Mouse (Mus musculus): ENCODE data around the gene Fam20b. TPM values are rescaled to one million over a fixed set of nuclear protein-coding genes. Genes with fewer than 3 reads are reported as not detected.
"Not testable (repeated sequence)": the region's sequence is repeated elsewhere in the genome, so short reads cannot be mapped to it uniquely, and the experiment has no call there.

Fam20b gene
- polyA plus RNA-seq, 1 experiment from 2014 or later = 23.9 TPM

DNA sequence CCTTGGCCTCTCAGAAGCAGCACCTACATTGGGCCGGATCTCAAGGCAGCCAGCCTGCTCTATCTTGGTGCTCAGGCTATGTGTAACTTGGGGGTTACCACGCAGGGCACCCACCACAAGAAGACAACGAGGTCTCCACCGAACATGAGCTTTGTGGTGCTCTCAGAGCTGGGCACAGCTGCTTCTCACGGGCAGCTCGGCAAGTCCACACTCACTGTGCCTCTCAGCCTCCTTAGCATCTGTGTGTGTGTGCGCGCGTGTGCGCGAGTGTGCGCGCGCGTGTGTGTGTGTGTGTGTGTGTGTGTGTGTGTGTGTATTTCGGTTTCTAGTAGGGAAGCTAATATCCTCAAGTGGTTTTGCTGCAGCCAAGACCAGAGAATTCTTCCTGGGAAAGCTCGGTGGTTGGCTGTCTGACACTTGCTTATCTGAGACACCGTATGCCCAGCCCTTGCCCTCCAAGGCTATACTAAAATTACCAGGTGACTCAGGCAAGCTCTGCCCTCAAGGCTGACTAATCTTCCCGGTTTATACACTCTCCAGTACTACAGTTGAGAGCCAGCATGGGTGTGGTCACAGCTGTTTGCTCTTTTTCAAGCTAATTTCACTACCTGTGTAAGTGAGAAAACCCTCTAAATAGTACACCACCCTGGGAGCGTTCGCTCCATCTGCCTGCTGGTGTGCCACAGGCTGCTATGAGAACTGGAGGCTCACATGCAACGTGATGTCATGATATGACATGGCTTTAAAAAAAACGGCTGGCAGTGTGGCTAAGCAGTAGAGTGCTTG lies 51.6 kb downstream of the Fam20b start:
- no peaks in the 10 kb centered on the region for H3K36me3 ChIP-seq (ENCODE audit: control insufficient read depth, insufficient read depth, low read length)
- no peak overlapping the region for H3K4me3 ChIP-seq (ENCODE audit: low read length)
- no peak overlapping the region for H3K27ac ChIP-seq (ENCODE audit: low read depth, low read length)
- H3K4me1 ChIP-seq (ENCODE audit: control insufficient read depth, insufficient read depth, low read depth, low read length) = no peaks in the 10 kb centered on the region
- H3K9ac ChIP-seq (ENCODE audit: low read depth, low read length) = no peak overlapping the region
- WGBS = 89% methylated on average over 23 of the region's 23 CpGs
- H3K9me3 ChIP-seq (ENCODE audit: control insufficient read depth, low read length) = no peaks in the 10 kb centered on the region
- H3K4me2 ChIP-seq (ENCODE audit: low read length) = no peak overlapping the region
- no peaks in the 10 kb centered on the region for H3K27me3 ChIP-seq (replicated peaks; ENCODE audit: control insufficient read depth, insufficient read depth, low read length)
- ATAC-seq = no peak

- Histone ChIP-seq H3K27me3 (replicated peaks; ENCODE audit: control insufficient read depth, insufficient read depth, low read length) (no peaks in the 10 kb centered on the region), H3K4me1 (ENCODE audit: control insufficient read depth, insufficient read depth, low read depth, low read length) (no peaks in the 10 kb centered on the region), H3K4me2 (ENCODE audit: low read length) (no peak overlapping the region), H3K4me3 (ENCODE audit: low read length) (no peak overlapping the region), H3K9me3 (ENCODE audit: control insufficient read depth, low read length) (no peaks in the 10 kb centered on the region), H3K27ac (ENCODE audit: low read depth, low read length) (no peak overlapping the region), H3K36me3 (ENCODE audit: control insufficient read depth, insufficient read depth, low read length) (no peaks in the 10 kb centered on the region), H3K9ac (ENCODE audit: low read depth, low read length) (no peak overlapping the region)
- ATAC-seq = no peak
- WGBS = 89% methylated on average over 8 of the region's 8 CpGs
Observed at GRCm38 (mm10) chr1:156665777-156666176, 53.1 kb downstream of the Fam20b start.

GRCm38 (mm10) chr1:156660660-156661236 lies 58.1 kb downstream of the Fam20b start:
- not testable (repeated sequence) for H3K4me1 ChIP-seq (ENCODE audit: control insufficient read depth, insufficient read depth, low read depth, low read length); H3K9me3 ChIP-seq (ENCODE audit: control insufficient read depth, low read length); H3K27ac ChIP-seq (ENCODE audit: low read depth, low read length); H3K9ac ChIP-seq (ENCODE audit: low read depth, low read length); H3K27me3 ChIP-seq (replicated peaks; ENCODE audit: control insufficient read depth, insufficient read depth, low read length); H3K4me3 ChIP-seq (ENCODE audit: low read length); ATAC-seq; H3K36me3 ChIP-seq (ENCODE audit: control insufficient read depth, insufficient read depth, low read length); H3K4me2 ChIP-seq (ENCODE audit: low read length)
- WGBS = 79% methylated on average over 20 of the region's 21 CpGs

- no peak overlapping the region for H3K4me3 ChIP-seq (ENCODE audit: low read length)
- H3K4me1 ChIP-seq (ENCODE audit: control insufficient read depth, insufficient read depth, low read depth, low read length) = no peaks in the 10 kb centered on the region
- no peaks in the 10 kb centered on the region for H3K36me3 ChIP-seq (ENCODE audit: control insufficient read depth, insufficient read depth, low read length)
- no peak overlapping the region for H3K9ac ChIP-seq (ENCODE audit: low read depth, low read length)
- no peak for ATAC-seq
- no peaks in the 10 kb centered on the region for H3K9me3 ChIP-seq (ENCODE audit: control insufficient read depth, low read length)
- 86% methylated on average over 13 of the region's 13 CpGs for WGBS
- no peak overlapping the region for H3K27ac ChIP-seq (ENCODE audit: low read depth, low read length)
- no peak overlapping the region for H3K4me2 ChIP-seq (ENCODE audit: low read length)
- H3K27me3 ChIP-seq (replicated peaks; ENCODE audit: control insufficient read depth, insufficient read depth, low read length) = no peaks in the 10 kb centered on the region
Observed at GRCm38 (mm10) chr1:156659906-156660659, 58.8 kb downstream of the Fam20b start.

DNA sequence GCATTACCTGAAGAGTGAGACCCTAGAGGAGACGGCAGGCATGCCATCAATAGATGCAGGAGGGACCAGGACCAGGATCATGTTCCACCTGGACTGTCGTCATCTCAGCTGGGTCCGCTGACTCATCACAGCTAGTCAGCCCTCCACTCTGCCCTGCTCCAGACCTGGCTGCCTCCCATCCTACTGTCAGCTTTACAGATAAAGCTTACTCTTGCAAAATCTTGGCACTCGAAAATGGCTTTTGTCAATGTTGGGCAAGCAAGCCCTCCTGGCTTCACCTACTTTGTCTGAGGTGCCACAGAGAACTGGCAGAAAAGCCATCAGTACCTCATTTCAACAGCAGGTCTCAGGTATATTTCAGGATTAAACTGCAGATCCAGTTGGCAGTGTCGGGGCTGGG lies 60.2 kb downstream of the Fam20b start:
- no peak for ATAC-seq
- Histone ChIP-seq H3K36me3 (ENCODE audit: control insufficient read depth, insufficient read depth, low read length) (no peaks in the 10 kb centered on the region), H3K4me2 (ENCODE audit: low read length) (no peak overlapping the region), H3K9me3 (ENCODE audit: control insufficient read depth, low read length) (no peaks in the 10 kb centered on the region), H3K4me1 (ENCODE audit: control insufficient read depth, insufficient read depth, low read depth, low read length) (no peaks in the 10 kb centered on the region), H3K27ac (ENCODE audit: low read depth, low read length) (no peak overlapping the region), H3K4me3 (ENCODE audit: low read length) (no peak overlapping the region), H3K27me3 (replicated peaks; ENCODE audit: control insufficient read depth, insufficient read depth, low read length) (no peaks in the 10 kb centered on the region), H3K9ac (ENCODE audit: low read depth, low read length) (no peak overlapping the region)
- WGBS = 83% methylated on average over 5 of the region's 5 CpGs

- Histone ChIP-seq H3K9me3 (ENCODE audit: control insufficient read depth, low read length) (no peaks in the 10 kb centered on the region), H3K4me3 (ENCODE audit: low read length) (no peak overlapping the region), H3K27me3 (replicated peaks; ENCODE audit: control insufficient read depth, insufficient read depth, low read length) (no peaks in the 10 kb centered on the region), H3K9ac (ENCODE audit: low read depth, low read length) (no peak overlapping the region), H3K4me2 (ENCODE audit: low read length) (no peak overlapping the region), H3K27ac (ENCODE audit: low read depth, low read length) (no peak overlapping the region), H3K36me3 (ENCODE audit: control insufficient read depth, insufficient read depth, low read length) (no peaks in the 10 kb centered on the region), H3K4me1 (ENCODE audit: control insufficient read depth, insufficient read depth, low read depth, low read length) (no peaks in the 10 kb centered on the region)
- no peak for ATAC-seq
- WGBS = 94% methylated on average over 4 of the region's 4 CpGs
Observed at GRCm38 (mm10) chr1:156657523-156657922, 61.4 kb downstream of the Fam20b start.

- no peaks in the 10 kb centered on the region for H3K36me3 ChIP-seq (ENCODE audit: control insufficient read depth, insufficient read depth, low read length)
- no peak for ATAC-seq
Observed at GRCm38 (mm10) chr1:156654735-156655530, 64.0 kb downstream of the Fam20b start.

DNA sequence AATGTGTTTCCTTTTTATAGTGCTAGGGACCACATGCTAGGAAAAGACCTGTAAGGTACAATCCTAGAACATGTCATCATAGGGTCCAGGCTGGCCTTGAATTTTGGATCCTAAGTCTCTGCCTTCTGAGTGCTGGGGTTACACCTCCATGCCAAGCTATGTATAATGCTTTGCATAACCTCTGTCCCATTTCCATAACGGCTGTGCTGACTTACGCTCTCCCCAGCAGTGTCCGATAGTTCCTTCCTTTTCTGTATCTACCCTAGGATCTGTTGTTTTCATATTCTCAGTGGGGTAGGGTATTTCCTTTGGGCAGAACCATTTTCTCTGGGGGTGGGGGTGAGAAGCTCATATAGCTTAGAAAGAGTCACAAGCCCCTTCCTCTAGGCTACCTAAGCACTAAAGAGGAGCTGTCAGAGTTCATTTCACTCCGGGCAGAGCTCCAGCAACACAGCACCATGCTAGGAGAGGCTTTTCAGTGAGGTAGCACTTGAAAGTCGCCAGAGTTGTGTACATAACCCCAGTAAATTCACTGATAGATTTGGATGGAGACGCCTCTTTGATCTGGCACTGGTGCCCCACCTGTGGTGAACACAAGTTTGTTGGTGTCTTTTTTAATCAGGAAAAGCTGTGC lies 66.6 kb downstream of the Fam20b start:
- no peaks in the 10 kb centered on the region for H3K4me1 ChIP-seq (ENCODE audit: control insufficient read depth, insufficient read depth, low read depth, low read length)
- H3K4me2 ChIP-seq (ENCODE audit: low read length) = no peak overlapping the region
- H3K9ac ChIP-seq (ENCODE audit: low read depth, low read length) = no peak overlapping the region
- no peak overlapping the region; the same call in 1 of the 2 replicates for H3K27ac ChIP-seq (ENCODE audit: low read depth, low read length)
- H3K36me3 ChIP-seq (ENCODE audit: control insufficient read depth, insufficient read depth, low read length) = peaks cover 4% of the 10 kb centered on the region
- WGBS = 55% methylated on average over 6 of the region's 6 CpGs
- no peaks in the 10 kb centered on the region for H3K9me3 ChIP-seq (ENCODE audit: control insufficient read depth, low read length)
- H3K27me3 ChIP-seq (replicated peaks; ENCODE audit: control insufficient read depth, insufficient read depth, low read length) = no peaks in the 10 kb centered on the region
- ATAC-seq = no peak
- H3K4me3 ChIP-seq (ENCODE audit: low read length) = no peak overlapping the region

More at GRCm38 (mm10) chr1:156654735-156655530, 64.0 kb downstream of the Fam20b start:
- Histone ChIP-seq H3K9me3 (ENCODE audit: control insufficient read depth, low read length) (no peaks in the 10 kb centered on the region), H3K27ac (ENCODE audit: low read depth, low read length) (no peak overlapping the region), H3K4me2 (ENCODE audit: low read length) (no peak overlapping the region), H3K9ac (ENCODE audit: low read depth, low read length) (no peak overlapping the region), H3K4me1 (ENCODE audit: control insufficient read depth, insufficient read depth, low read depth, low read length) (no peaks in the 10 kb centered on the region), H3K27me3 (replicated peaks; ENCODE audit: control insufficient read depth, insufficient read depth, low read length) (no peaks in the 10 kb centered on the region), H3K4me3 (ENCODE audit: low read length) (no peak overlapping the region)
- WGBS = 88% methylated on average over 13 of the region's 13 CpGs
